Mouse (Mus musculus): ENCODE measurements around the gene Izumo4. TPM values are rescaled to one million over a fixed set of nuclear protein-coding genes. Genes with fewer than 3 reads are reported as not detected.

Gene Izumo4
- polyA plus RNA-seq, 1 experiment, result 39.5 TPM

DNA sequence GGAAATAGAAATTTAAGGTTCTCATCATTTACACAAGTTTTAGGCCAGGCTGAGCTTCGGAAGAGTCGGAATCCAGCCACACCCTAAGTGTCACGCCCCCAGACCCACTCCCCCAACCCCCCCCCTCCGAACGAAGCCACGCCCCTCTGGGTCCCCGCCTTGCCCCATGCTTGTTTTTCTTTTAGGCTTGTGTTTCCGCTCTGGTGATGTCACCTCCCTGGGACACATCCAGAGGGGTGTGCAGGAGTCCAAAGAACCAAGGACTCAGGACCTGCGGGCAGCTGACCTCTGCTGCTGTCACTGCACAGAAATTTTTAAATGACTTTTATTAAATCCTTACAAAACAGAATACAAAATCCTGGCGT, 37.0 kb upstream of the Izumo4 start:
- 1% methylated on average over 10 of the region's 10 CpGs for WGBS
- peak; percentile 93 for DNase-seq
- Histone ChIP-seq H3K4me1 (ENCODE audit: control insufficient read depth, insufficient read depth, low read length) (peaks cover 56% of the 10 kb centered on the region), H3K4me3 (ENCODE audit: insufficient read depth, low read depth, low read length) (peak overlapping the region; percentile 3; the same call in 1 of the 2 replicates), H3K27ac (ENCODE audit: insufficient read depth, low read depth, low read length) (peak overlapping the region; percentile 97), H3K36me3 (ENCODE audit: control insufficient read depth, insufficient read depth, low read length) (peaks cover 12% of the 10 kb centered on the region), H3K27me3 (replicated peaks; ENCODE audit: control insufficient read depth, insufficient read depth, low read length) (no peaks in the 10 kb centered on the region)
- TF ChIP-seq CTCF (conservative IDR thresholded peaks at IDR 0.05; ENCODE audit: insufficient read depth, insufficient read length, low read depth, low read length), result no peak
- no peak for TF ChIP-seq POLR2A (IDR thresholded peaks at IDR 0.05; ENCODE audit: low read depth, low read length)

DNA sequence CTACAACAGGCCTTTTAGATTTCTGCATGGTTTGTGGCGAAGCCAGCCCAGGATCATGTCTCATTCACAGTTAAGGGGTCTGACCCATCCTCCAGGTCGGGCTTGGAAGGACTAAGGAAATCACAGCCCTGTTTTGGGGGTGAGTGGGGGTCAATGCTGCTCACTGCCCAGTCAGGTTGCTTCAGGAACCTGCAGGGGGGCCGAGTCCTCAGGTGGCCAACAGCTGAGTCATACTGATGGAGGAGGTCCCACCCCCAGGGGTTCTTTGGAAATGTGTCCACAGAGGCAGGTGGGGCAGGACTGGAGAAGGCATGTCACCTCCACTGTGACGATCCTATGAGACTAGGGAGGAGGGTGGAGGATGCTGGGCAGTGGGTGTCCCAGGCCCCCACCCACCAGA, 36.5 kb upstream of the Izumo4 start:
- Histone ChIP-seq H3K36me3 (ENCODE audit: control insufficient read depth, insufficient read depth, low read length) (peaks cover 12% of the 10 kb centered on the region), H3K27me3 (replicated peaks; ENCODE audit: control insufficient read depth, insufficient read depth, low read length) (no peaks in the 10 kb centered on the region), H3K4me3 (ENCODE audit: insufficient read depth, low read depth, low read length) (no peak overlapping the region), H3K27ac (ENCODE audit: insufficient read depth, low read depth, low read length) (peak overlapping the region; percentile 90), H3K4me1 (ENCODE audit: control insufficient read depth, insufficient read depth, low read length) (peaks cover 61% of the 10 kb centered on the region)
- 24% methylated on average over 4 of the region's 4 CpGs for WGBS
- DNase-seq, result no peak
- no peak for TF ChIP-seq POLR2A (IDR thresholded peaks at IDR 0.05; ENCODE audit: low read depth, low read length)
- TF ChIP-seq CTCF (conservative IDR thresholded peaks at IDR 0.05; ENCODE audit: insufficient read depth, insufficient read length, low read depth, low read length), result no peak

DNA sequence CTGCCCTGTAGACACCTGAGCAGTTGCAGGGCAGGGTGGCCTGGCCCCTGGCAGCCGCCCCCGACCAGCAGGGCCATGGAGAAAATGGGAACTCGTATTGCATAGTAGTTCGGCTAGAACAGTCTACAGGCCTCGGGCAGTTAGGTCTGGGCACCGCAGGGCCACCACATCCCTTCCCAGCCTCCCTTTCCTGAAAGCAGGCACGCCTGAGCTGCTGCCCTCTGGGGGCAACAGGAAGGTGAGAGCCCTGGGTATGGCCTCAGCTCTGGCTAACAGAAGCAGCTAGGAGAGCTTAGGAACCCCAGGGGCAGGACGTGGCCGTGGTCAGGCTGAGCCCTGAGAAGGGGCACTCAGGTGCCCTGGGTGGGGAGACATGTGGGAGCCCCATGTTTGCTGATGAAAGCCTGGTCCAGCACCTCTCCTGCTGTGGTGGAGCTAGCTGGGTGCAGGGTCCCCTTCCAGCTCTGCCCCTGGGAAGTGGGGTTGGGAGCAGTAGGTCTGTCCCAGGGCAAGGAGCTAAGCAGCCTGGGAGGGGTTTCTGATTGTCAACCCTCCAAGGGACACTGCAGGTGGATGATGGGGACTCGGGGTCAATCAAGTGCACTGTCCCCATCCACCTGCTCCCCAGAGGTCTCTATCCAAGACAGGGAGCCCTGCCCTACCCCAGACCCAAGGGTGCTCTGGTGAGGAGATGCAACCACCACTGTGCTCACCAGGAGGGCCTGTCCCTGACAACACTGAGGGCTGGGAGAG, 35.8 kb upstream of the Izumo4 start:
- 25% methylated on average over 10 of the region's 10 CpGs for WGBS

DNA sequence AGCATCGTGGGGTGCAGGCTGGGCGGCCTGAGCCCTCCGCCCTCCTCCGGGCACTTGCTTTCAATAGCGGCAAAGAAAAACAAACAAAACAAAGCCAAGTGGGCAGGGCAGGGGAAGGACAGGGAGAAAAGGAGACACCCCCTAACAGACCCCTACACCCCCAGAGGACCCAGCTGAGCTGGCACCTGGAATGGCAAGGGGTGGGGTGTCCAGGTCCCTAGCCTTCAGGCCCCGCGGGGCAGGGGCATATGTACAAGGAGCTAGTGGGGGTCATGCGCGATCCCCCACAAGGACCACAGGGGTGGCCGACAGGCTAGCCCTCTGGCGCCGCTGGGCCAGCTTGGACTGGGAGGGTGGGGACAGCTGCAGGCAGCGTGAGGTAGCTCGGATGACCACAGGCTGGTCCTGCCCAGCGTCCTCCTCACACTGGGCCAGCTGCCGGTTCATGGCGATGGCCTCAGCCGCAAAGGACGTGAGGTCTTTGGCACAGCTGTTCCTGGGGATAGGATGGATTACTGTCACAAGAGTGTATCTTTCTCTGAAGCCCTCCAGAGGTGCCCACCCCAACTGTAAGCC, 35.1 kb upstream of the Izumo4 start:
- Histone ChIP-seq H3K27me3 (replicated peaks; ENCODE audit: control insufficient read depth, insufficient read depth, low read length) (no peaks in the 10 kb centered on the region), H3K4me3 (ENCODE audit: insufficient read depth, low read depth, low read length) (no peak overlapping the region), H3K36me3 (ENCODE audit: control insufficient read depth, insufficient read depth, low read length) (peaks cover 12% of the 10 kb centered on the region), H3K4me1 (ENCODE audit: control insufficient read depth, insufficient read depth, low read length) (peaks cover 59% of the 10 kb centered on the region), H3K27ac (ENCODE audit: insufficient read depth, low read depth, low read length) (peak overlapping the region; percentile 90)
- no peak for DNase-seq
- 62% methylated on average over 19 of the region's 19 CpGs for WGBS
- TF ChIP-seq CTCF (conservative IDR thresholded peaks at IDR 0.05; ENCODE audit: insufficient read depth, insufficient read length, low read depth, low read length) (no peak), POLR2A (IDR thresholded peaks at IDR 0.05; ENCODE audit: low read depth, low read length) (no peak)

More for the DNA sequence above, 35.8 kb upstream of the Izumo4 start:
- TF ChIP-seq CTCF (conservative IDR thresholded peaks at IDR 0.05; ENCODE audit: insufficient read depth, insufficient read length, low read depth, low read length), result no peak
- TF ChIP-seq POLR2A (IDR thresholded peaks at IDR 0.05; ENCODE audit: low read depth, low read length), result no peak
- H3K27ac ChIP-seq (ENCODE audit: insufficient read depth, low read depth, low read length), result peak overlapping the region; percentile 90
- peaks cover 62% of the 10 kb centered on the region for H3K4me1 ChIP-seq (ENCODE audit: control insufficient read depth, insufficient read depth, low read length)
- no peak overlapping the region for H3K4me3 ChIP-seq (ENCODE audit: insufficient read depth, low read depth, low read length)
- DNase-seq, result peak; percentile 60
- H3K27me3 ChIP-seq (replicated peaks; ENCODE audit: control insufficient read depth, insufficient read depth, low read length), result no peaks in the 10 kb centered on the region
- H3K36me3 ChIP-seq (ENCODE audit: control insufficient read depth, insufficient read depth, low read length), result peaks cover 12% of the 10 kb centered on the region

DNA sequence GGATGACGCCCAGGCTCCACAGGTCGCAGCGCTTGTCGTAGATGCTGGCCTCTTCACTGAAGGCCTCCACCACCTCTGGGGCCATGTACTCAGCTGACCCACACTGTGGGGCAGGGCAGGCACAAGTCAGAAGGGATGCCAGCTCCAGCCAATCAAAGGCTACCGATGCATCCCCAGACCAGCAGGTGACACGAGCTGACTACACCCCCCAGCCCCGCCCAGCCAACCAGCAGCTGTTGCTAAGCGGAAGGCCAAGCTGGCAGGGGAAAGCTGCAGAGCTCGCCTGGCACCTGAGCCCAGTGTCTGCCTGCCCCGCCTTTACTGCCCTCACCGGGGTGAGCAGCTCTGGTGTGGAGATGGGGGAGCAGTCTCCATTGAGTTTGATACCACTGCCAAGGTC, 33.4 kb upstream of the Izumo4 start:
- peaks cover 12% of the 10 kb centered on the region for H3K36me3 ChIP-seq (ENCODE audit: control insufficient read depth, insufficient read depth, low read length)
- WGBS, result 57% methylated on average over 11 of the region's 11 CpGs
- no peak overlapping the region for H3K4me3 ChIP-seq (ENCODE audit: insufficient read depth, low read depth, low read length)
- peak overlapping the region; percentile 46 for H3K27ac ChIP-seq (ENCODE audit: insufficient read depth, low read depth, low read length)
- peak; percentile 76 for DNase-seq
- H3K4me1 ChIP-seq (ENCODE audit: control insufficient read depth, insufficient read depth, low read length), result peaks cover 71% of the 10 kb centered on the region
- TF ChIP-seq POLR2A (IDR thresholded peaks at IDR 0.05; ENCODE audit: low read depth, low read length), result no peak
- H3K27me3 ChIP-seq (replicated peaks; ENCODE audit: control insufficient read depth, insufficient read depth, low read length), result no peaks in the 10 kb centered on the region

DNA sequence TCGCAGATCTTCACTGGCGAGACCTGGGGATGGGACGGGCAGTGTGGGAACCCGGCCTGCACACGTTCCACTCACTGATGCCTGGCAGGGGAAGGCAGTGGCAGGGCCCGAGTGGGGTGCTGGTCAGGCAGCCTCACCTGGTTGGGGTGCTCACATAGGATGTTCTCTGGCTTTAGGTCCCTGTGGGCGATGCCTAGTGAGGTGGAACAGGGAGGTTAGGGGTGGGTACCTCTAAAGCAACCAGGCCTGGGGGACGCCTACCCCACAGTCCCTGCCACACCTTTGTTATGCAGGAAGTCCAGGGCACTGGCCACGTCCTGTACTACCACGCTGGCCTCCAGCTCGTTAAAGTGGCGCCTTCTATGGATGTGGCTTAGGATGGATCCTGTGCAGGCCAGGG, 33.0 kb upstream of the Izumo4 start:
- no peak for DNase-seq
- Histone ChIP-seq H3K36me3 (ENCODE audit: control insufficient read depth, insufficient read depth, low read length) (peaks cover 12% of the 10 kb centered on the region), H3K4me1 (ENCODE audit: control insufficient read depth, insufficient read depth, low read length) (peaks cover 71% of the 10 kb centered on the region), H3K4me3 (ENCODE audit: insufficient read depth, low read depth, low read length) (no peak overlapping the region), H3K27ac (ENCODE audit: insufficient read depth, low read depth, low read length) (peak overlapping the region; percentile 46), H3K27me3 (replicated peaks; ENCODE audit: control insufficient read depth, insufficient read depth, low read length) (no peaks in the 10 kb centered on the region)
- no peak for TF ChIP-seq CTCF (conservative IDR thresholded peaks at IDR 0.05; ENCODE audit: insufficient read depth, insufficient read length, low read depth, low read length)
- TF ChIP-seq POLR2A (IDR thresholded peaks at IDR 0.05; ENCODE audit: low read depth, low read length), result no peak
- WGBS, result 61% methylated on average over 12 of the region's 12 CpGs

DNA sequence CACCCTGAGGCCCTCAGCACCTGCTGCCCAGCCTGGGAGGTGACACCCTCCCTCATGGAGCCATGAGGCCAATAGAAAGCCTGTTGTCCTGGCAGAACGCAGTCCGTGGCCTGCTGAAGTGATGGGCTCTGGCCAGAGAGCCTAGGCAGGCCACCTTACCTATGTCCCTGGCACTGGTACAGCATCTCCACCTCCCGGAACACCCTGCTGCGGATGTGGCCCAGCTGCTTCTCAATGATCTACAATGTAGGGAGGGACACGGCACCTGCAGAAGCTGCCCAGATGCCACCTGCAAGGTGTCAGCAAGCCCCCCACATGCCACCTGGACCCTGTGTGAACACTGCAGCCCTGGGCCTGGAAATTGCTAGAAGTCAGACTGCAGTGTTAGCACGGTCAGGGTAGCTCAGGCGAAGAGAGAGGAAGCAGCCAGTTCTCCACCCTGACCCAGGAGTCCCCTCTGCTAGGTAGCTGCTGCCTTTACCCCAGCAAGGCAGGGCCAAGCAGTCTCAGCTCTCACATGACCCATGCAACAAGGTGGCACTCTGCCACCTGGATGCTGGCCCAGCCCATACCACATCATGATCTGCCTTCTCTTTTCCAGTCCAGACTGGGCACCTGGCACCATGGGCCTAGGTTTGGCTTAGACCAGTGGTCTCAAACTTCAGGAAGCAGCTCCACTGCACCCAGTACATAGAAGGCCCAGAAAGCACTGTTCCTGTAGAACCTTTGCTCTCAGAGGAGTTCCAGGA, 32.1 kb upstream of the Izumo4 start:
- Histone ChIP-seq H3K4me3 (ENCODE audit: insufficient read depth, low read depth, low read length) (no peak overlapping the region), H3K4me1 (ENCODE audit: control insufficient read depth, insufficient read depth, low read length) (peaks cover 70% of the 10 kb centered on the region), H3K27ac (ENCODE audit: insufficient read depth, low read depth, low read length) (peak overlapping the region; percentile 57), H3K36me3 (ENCODE audit: control insufficient read depth, insufficient read depth, low read length) (peaks cover 12% of the 10 kb centered on the region), H3K27me3 (replicated peaks; ENCODE audit: control insufficient read depth, insufficient read depth, low read length) (no peaks in the 10 kb centered on the region)
- no peak for TF ChIP-seq POLR2A (IDR thresholded peaks at IDR 0.05; ENCODE audit: low read depth, low read length)
- no peak for TF ChIP-seq CTCF (conservative IDR thresholded peaks at IDR 0.05; ENCODE audit: insufficient read depth, insufficient read length, low read depth, low read length)
- 48% methylated on average over 7 of the region's 7 CpGs for WGBS
- peak; percentile 97 for DNase-seq

All from kidney, adult 2 months (tissue).